Mouse (Mus musculus) left cerebral cortex, adult 18-20 months (tissue): ENCODE data around the gene Sdccag8. TPM values are rescaled to one million over a fixed set of nuclear protein-coding genes. Genes with fewer than 3 reads are reported as not detected.
A peak's percentile ranks its signal among the peaks of the same experiment; 100 is the strongest.

ENCODE experiments used
- DNase-seq, 2 experiments: peaks; one replicate each; pipeline ENCODE4 v3.0.0; 2021 to 2022; ENCODE audit warnings: low spot score in 2 of 2, mixed read lengths in 1 of 2
- long read RNA-seq, 2 experiments: library from polyadenylated mRNA; stranded (forward); transcript quantifications; one replicate each; pipeline ENCODE4 v2.0.0; 2021
- total RNA-seq, 2 experiments: library from RNA; stranded (reverse); gene quantifications; 2 replicates each; pipeline ENCODE4 v1.2.3; 2021

Gene Sdccag8
- total RNA-seq: 10 to 100 TPM; 16.4 to 17.4 TPM
- long read RNA-seq, experiment 1, partial matches to known transcripts: 12 of 33 reads
- long read RNA-seq, experiment 1, other reads (novel, unspliced or antisense): 19 of 33 reads
- long read RNA-seq, experiment 2, partial matches to known transcripts: 8 of 20 reads
- long read RNA-seq, experiment 2, other reads (novel, unspliced or antisense): 10 of 20 reads

GRCm38 (mm10) chr1:176814591-176815062 is at the start of gene Sdccag8:
Sdccag8 (plus strand) TSS chr1:176814660.
- peak; percentile 92 to 95 for DNase-seq

- DNase-seq: no peak
Measured at GRCm38 (mm10) chr1:176774533-176774932, 39.9 kb upstream of the Sdccag8 start.

GRCm38 (mm10) chr1:176789326-176789725 is 25.1 kb upstream of the Sdccag8 start:
- DNase-seq: no peak

- DNase-seq: no peak
Measured at GRCm38 (mm10) chr1:176792175-176792574, 22.3 kb upstream of the Sdccag8 start.

- DNase-seq: no peak
Measured at GRCm38 (mm10) chr1:176798673-176799072, 15.8 kb upstream of the Sdccag8 start.

GRCm38 (mm10) chr1:176800728-176801365 is 13.6 kb upstream of the Sdccag8 start:
- peak; percentile 37 to 39 for DNase-seq

GRCm38 (mm10) chr1:176810161-176810560 is 4.3 kb upstream of the Sdccag8 start:
- no peak for DNase-seq

- no peak for DNase-seq
Measured at GRCm38 (mm10) chr1:176811892-176812291, 2.6 kb upstream of the Sdccag8 start.

GRCm38 (mm10) chr1:176812491-176813291 is 1.8 kb upstream of the Sdccag8 start:
- peak in 1 of 2 experiments; percentile 18 for DNase-seq

GRCm38 (mm10) chr1:176813292-176814035 is 996 bp upstream of the Sdccag8 start:
- peak; percentile 62 to 79 for DNase-seq

GRCm38 (mm10) chr1:176814036-176814420 is 432 bp upstream of the Sdccag8 start, which contains the start of gene Cep170:
Cep170 (minus strand) TSS chr1:176814067.
- DNase-seq: peak; percentile 96 to 98

GRCm38 (mm10) chr1:176816728-176817127 is 2.3 kb downstream of the Sdccag8 start:
- no peak for DNase-seq

GRCm38 (mm10) chr1:176818147-176818546 is 3.7 kb downstream of the Sdccag8 start:
- DNase-seq: no peak

GRCm38 (mm10) chr1:176818763-176819162 is 4.3 kb downstream of the Sdccag8 start:
- DNase-seq: no peak

- no peak for DNase-seq
Measured at GRCm38 (mm10) chr1:176821929-176822328, 7.5 kb downstream of the Sdccag8 start.

- no peak for DNase-seq
Measured at GRCm38 (mm10) chr1:176822949-176823348, 8.5 kb downstream of the Sdccag8 start.

GRCm38 (mm10) chr1:176823889-176824288 is 9.4 kb downstream of the Sdccag8 start:
- DNase-seq: no peak

GRCm38 (mm10) chr1:176824611-176825010 is 10.2 kb downstream of the Sdccag8 start:
- no peak for DNase-seq

- DNase-seq: no peak
Measured at GRCm38 (mm10) chr1:176825084-176825483, 10.6 kb downstream of the Sdccag8 start.

- no peak for DNase-seq
Measured at GRCm38 (mm10) chr1:176826186-176826585, 11.7 kb downstream of the Sdccag8 start.

GRCm38 (mm10) chr1:176826931-176827330 is 12.5 kb downstream of the Sdccag8 start:
- DNase-seq: no peak
